Mouse (Mus musculus): ENCODE measurements around the gene Wars.

The Wars gene

GRCm38 (mm10) chr12:108893715-108894431 is at the start of gene Wars:
Gene Wars (minus strand): TSS chr12:108894174.
- DNase-seq (ENCODE audit: low spot score in 2 of 2) = peak; percentile 88 to 95

DNA sequence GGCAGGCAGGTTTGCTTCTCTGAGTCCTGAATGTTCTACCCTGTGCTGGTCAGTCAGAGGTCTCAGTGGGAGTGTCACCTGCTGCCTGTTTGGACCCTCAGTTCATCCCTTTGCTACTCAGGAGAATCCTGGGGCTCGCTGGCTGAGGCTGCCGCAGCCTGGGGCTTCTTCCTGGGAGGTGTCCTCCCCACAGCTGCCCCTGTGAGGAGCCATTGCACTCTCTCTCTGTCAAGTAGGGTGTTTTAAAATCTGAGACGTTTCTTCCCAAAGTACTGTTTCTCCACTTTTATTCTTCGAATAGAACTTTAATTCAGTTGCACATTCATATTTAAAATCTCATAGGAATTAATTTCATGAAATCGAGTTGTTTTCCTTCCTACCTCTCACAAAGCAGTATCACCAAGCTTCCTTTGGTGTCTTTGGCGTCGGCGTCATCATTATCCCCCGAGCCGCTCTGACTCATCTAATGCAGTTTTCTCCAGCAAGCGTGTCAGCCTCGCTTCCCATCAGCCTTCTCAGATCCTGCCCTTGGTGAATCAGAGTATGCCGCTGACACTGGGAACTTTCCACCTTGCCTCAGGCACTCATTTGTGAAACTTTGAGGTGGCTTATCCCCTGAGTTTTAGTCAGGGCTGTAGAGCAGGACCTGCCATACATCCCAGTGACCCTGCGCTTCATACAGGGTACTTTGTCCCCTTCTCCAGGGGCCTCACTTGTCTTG is 48.4 kb upstream of the Wars start:
- no peak for DNase-seq (ENCODE audit: low spot score in 2 of 2)

DNA sequence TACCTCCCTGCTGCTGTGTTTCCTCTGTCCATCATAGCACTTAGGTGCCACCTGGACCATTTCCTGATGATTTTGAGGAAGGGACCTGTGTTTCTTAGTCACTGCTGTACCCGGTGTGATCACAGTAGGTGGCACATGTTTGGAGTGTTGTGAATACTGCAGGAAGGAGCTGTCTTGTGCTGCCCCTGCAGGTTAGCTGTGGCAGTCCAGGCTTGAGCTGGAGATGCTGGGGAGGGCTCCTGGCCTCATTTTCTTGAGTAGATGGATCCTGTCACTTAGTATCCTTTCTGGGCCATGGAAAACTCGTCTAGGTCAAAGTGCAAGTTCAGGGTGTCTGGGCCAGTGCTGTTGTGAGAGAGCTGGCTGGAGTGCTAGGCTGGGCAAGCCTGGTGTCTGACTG is 47.3 kb upstream of the Wars start:
- DNase-seq (ENCODE audit: low spot score in 2 of 2) = no peak

DNA sequence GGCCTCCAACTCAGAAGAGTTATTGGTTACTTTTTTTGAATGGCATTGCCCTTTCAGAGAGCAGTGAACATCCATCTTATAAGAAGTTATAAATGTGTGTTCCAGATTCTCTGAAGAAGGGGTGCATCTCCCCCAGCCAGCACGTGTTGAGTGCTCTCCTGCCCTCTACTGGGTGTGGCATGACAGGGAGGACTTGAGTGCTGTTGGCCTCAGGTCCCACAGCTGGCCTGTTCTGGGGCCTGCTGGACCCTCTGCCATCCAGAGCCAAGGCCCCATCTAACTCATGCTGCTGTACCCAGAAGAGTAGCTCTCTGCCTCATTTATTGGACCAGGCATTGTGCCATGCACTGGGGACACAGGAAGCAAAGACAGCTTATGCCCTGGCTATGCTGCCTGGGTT is 46.3 kb upstream of the Wars start:
- no peak for DNase-seq (ENCODE audit: low spot score in 2 of 2)

DNA sequence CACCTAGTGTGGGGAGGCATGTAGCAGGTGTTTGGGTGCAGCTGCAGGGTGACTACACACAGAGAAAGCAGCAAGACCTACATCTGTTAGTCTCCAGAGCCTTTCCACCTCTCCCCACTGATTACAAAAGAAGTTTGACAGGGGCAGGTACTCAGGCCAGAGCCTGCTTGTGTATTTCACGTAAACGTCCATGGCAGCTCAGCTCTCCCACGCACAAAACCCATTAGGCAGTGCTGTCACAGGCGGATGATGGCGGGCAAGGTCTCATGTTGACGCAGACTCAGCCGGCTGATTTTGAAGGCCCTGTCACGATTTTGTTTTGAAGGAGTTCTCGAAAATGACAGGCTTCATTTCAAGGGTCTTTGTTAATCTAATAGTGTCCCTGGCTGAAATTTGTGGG is 45.3 kb upstream of the Wars start:
- no peak for DNase-seq (ENCODE audit: low spot score in 2 of 2)

GRCm38 (mm10) chr12:108938844-108939243 is 44.9 kb upstream of the Wars start:
- DNase-seq (ENCODE audit: low spot score in 2 of 2) = no peak

DNA sequence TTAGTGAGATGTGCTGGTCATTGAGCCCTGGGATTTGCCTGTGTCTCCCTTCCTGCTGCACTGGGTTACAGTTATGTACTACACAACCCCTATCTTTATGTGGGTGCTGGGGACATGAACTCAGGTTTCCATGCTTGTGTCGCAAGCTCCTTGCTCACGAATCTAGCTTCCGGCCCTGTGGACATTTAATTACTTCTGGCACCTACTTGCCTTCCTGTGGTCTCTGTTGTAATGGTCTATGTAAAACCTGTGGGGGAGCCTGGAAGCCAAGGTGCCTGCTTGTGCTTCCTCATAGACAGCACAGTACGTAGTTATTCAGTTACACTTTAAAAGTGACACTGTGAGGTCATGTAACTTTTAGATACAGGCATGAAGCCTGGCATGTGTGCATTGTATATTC is 43.5 kb upstream of the Wars start:
- no peak for DNase-seq (ENCODE audit: low spot score in 2 of 2)

GRCm38 (mm10) chr12:108936834-108937233 is 42.9 kb upstream of the Wars start:
- DNase-seq (ENCODE audit: low spot score in 2 of 2) = no peak

- DNase-seq (ENCODE audit: low spot score in 2 of 2) = no peak
Measured at GRCm38 (mm10) chr12:108934231-108934630, 40.3 kb upstream of the Wars start.

- DNase-seq (ENCODE audit: low spot score in 2 of 2) = no peak
Measured at GRCm38 (mm10) chr12:108932113-108932512, 38.1 kb upstream of the Wars start.

GRCm38 (mm10) chr12:108931341-108932053 is 37.5 kb upstream of the Wars start:
- DNase-seq (ENCODE audit: low spot score in 2 of 2) = no peak

- no peak for DNase-seq (ENCODE audit: low spot score in 2 of 2)
Measured at GRCm38 (mm10) chr12:108929475-108929874, 35.5 kb upstream of the Wars start.

- DNase-seq (ENCODE audit: low spot score in 2 of 2) = no peak
Measured at GRCm38 (mm10) chr12:108928249-108928648, 34.3 kb upstream of the Wars start.

- no peak for DNase-seq (ENCODE audit: low spot score in 2 of 2)
Measured at GRCm38 (mm10) chr12:108926606-108927111, 32.7 kb upstream of the Wars start.

GRCm38 (mm10) chr12:108918753-108919152 is 24.8 kb upstream of the Wars start:
- no peak for DNase-seq (ENCODE audit: low spot score in 2 of 2)

GRCm38 (mm10) chr12:108917509-108917908 is 23.5 kb upstream of the Wars start:
- DNase-seq (ENCODE audit: low spot score in 2 of 2) = no peak

- no peak for DNase-seq (ENCODE audit: low spot score in 2 of 2)
Measured at GRCm38 (mm10) chr12:108916447-108917042, 22.6 kb upstream of the Wars start.

DNA sequence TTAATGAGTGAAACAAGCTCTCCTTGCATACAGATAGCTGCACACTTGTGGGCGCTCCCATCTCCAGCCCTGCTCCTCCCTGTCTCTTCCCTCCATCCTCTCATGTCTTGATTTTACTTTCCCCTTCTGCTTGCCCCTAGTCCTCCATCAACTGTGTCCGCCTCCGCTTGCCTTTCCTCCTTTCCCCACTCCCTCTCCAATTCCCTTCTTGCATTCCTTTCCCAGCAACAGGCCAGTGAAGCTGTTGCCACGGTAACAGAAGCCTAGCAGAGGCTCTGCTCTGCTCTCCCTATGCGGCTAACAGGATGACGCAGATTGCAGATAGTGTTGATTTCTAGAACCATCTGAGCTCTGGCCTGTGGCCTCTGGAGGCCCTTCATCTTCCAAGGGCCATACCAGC is 21.9 kb upstream of the Wars start:
- no peak for DNase-seq (ENCODE audit: low spot score in 2 of 2)

DNA sequence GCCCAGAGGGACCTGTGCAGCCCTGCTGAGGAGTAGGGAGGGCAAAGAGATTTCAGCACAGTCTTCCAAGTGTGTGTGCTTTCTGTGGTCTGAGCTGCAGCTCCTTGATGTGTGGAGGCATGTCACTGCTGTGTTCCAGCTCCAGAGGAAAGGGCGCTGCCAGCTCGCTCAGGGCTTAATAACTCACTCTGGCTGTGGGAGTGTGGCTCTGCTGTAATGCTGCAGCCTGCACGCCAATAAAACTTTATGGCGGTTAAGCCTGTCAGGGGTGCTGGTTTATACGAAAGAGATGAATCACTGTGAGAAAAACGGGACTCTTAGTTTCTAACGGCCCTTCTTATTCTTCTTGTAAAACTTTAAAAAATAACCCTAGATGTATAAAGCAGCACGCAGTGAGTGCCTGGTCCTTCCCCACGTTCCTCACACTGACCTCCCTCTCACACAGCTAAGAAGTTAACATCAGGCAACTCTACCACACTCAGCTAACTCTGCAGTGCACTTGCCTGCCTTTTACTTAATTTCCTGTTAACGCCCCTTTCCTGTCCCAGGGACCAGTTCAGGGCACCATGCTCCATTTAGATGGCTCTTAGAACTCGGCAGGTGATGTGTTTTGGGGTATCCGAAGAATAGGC is 20.9 kb upstream of the Wars start:
- no peak for DNase-seq (ENCODE audit: low spot score in 2 of 2)

DNA sequence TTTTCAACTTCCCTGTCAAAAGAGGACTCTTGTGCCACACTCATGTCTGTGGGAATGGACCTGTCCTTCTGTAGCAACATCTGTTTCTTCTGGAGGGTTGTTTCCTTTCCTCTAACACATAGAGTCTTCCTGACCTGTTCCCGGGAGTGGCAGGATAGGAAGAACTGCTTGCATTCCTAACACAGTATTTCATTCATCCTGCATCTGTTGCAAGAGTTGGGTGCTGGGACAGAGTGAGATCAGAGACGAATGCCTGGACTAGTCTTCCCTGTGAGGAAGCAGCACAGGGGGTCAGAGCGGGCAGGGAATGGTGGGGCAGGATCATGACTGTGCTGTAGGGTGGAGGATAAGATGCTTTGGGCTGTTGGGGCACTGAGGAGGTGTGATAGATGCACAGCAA is 20.2 kb upstream of the Wars start:
- DNase-seq (ENCODE audit: low spot score in 2 of 2) = no peak

GRCm38 (mm10) chr12:108912442-108912841 is 18.5 kb upstream of the Wars start:
- DNase-seq (ENCODE audit: low spot score in 2 of 2) = no peak
